Mouse (Mus musculus) fibroblast of lung, adult 2 months (primary cell): ENCODE results near the gene Fam178b.

Experiments
- DNase-seq: peaks from one replicate; pipeline ENCODE4 v3.0.0-alpha.2; 2011; ENCODE audit warnings: low read depth

The Fam178b gene

DNA sequence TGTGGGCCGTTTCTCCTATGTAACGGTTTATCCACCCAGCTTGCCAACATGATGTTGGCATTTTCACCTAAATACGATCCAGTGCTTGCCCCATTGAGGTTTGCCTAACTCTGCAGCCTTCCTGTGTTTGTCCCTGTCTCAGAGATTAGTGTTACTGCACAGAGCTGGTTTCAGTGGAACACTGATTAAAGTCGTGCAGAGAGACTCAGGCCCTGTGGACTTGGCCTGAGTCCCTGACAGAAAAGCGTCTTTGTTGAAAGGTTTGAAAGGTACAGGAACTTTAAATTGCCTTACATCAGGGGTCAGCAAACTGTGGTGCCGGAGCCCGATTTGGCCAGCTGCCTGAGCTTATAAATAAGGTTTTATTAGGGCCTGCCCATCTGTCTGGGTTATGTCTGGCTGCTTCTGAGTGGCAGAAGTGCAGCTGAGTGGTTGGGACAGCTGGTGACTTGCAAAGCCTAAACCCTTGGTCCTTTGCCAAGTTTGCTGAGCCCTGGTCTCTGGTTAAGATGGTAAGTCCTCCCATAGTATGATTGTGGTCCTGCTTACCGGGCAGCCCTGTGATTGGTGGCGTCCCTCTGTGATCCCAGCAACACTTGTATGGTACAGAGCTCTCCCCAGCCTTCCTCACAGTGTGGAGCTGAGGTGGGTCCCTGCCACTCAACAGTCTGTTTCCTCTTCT, 159.5 kb downstream of the Fam178b start:
- DNase-seq = no peak

GRCm38 (mm10) chr1:36522210-36522609, 160.8 kb downstream of the Fam178b start:
- no peak for DNase-seq

GRCm38 (mm10) chr1:36519626-36520025, 163.4 kb downstream of the Fam178b start:
- DNase-seq = no peak

DNA sequence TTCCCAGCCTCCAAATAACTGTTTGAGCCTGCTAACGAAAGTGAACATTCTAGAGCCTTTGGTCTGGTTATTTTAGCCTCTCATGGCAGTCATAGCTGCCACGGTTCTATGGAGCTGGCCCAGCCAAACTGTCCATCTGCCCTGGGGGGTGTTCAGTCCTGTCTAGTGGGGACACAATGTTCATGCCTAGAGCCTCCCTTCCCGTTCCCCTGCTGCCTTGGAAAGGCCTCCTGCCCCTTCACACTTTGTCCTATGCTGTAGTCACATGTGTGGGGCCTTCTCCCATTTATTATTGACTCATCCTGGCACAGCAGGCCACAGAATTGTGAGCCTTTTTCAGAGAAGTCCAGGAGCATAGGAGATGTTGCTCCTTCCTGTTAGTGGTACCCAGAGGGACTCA, 164.7 kb downstream of the Fam178b start:
- DNase-seq = no peak

DNA sequence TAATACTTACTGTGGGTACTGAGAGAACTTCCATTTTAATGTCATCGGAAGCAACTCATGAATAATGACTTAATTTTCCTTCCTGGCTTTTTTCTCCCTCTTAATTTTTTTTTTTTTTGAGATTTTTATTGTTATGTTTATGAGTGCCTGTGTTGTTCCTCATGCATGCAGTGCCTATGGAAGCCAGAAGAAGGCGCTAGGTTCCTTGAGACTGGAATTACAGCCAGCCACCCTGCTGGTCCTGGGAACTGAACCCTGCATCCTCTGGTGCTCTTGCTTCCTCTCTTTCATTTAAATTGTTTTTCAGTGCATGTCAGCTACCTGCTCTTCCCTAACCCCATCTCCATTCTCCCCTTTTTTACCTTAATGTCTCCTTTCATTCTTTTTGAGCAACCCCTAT, 169.3 kb downstream of the Fam178b start:
- DNase-seq = no peak

- no peak for DNase-seq
These were observed 169.7 kb downstream of the Fam178b start for GRCm38 (mm10) chr1:36513310-36513709.

DNA sequence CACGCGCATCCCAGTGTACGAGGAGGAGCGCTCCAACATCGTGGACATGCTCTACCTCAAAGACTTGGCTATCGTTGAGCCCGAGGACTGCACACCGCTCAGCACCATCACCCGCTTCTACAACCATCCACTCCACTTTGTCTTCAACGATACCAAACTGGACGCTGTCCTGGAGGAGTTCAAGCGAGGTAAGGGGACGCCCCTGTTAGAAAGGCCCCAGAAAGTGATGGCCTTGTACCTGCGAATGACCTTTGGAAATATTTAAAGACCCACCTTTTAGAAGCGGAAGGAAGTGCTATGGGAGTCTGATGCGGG, 170.1 kb downstream of the Fam178b start:
- no peak for DNase-seq
